Mouse (Mus musculus): Measurements from ENCODE around the gene Glis1. TPM values are rescaled to one million over a fixed set of nuclear protein-coding genes. Genes with fewer than 3 reads are reported as not detected.

Glis1 gene
- polyA plus RNA-seq, 1 experiment from 2014 or later = 0.31 TPM

- Histone ChIP-seq H3K4me1 (ENCODE audit: control insufficient read depth in 2 of 2, insufficient read depth in 2 of 2, low read length in 2 of 2) (no peaks in the 10 kb centered on the region), H3K4me3 (ENCODE audit: control insufficient read depth in 1 of 2, insufficient read depth in 1 of 2, low read depth in 1 of 2, low read length in 2 of 2) (no peak overlapping the region), H3K9ac (ENCODE audit: low read length) (no peak overlapping the region), H3K4me2 (ENCODE audit: low read length) (no peak overlapping the region), H3K27me3 (ENCODE audit: control insufficient read depth, insufficient read depth, low read length) (no peaks in the 10 kb centered on the region; the same call in 1 of the 2 replicates), H3K9me3 (ENCODE audit: control insufficient read depth, low read length) (no peaks in the 10 kb centered on the region), H3K27ac (replicated peaks in 1 of 2; ENCODE audit: control insufficient read depth in 1 of 2, insufficient read depth in 1 of 2, low read depth in 2 of 2, low read length in 2 of 2) (no peak overlapping the region), H3K36me3 (ENCODE audit: control insufficient read depth, insufficient read depth, low read length) (no peaks in the 10 kb centered on the region)
- WGBS = 80% methylated on average over 12 of the region's 12 CpGs
- no peak for ATAC-seq (ENCODE audit: insufficient number of reproducible peaks, insufficient read depth, low FRiP score, low read depth)
Observed at GRCm38 (mm10) chr4:107577146-107577839, 142.9 kb downstream of the Glis1 start.

GRCm38 (mm10) chr4:107580883-107581282 lies 146.5 kb downstream of the Glis1 start:
- no peaks in the 10 kb centered on the region for H3K36me3 ChIP-seq (ENCODE audit: control insufficient read depth, insufficient read depth, low read length)
- H3K4me2 ChIP-seq (ENCODE audit: low read length) = no peak overlapping the region
- WGBS = 64% methylated on average over 11 of the region's 11 CpGs
- H3K9me3 ChIP-seq (ENCODE audit: control insufficient read depth, low read length) = no peaks in the 10 kb centered on the region
- no peak overlapping the region for H3K27ac ChIP-seq (replicated peaks in 1 of 2; ENCODE audit: control insufficient read depth in 1 of 2, insufficient read depth in 1 of 2, low read depth in 2 of 2, low read length in 2 of 2)
- H3K27me3 ChIP-seq (ENCODE audit: control insufficient read depth, insufficient read depth, low read length) = no peaks in the 10 kb centered on the region
- H3K4me3 ChIP-seq (ENCODE audit: control insufficient read depth in 1 of 2, insufficient read depth in 1 of 2, low read depth in 1 of 2, low read length in 2 of 2) = no peak overlapping the region
- no peak overlapping the region for H3K9ac ChIP-seq (ENCODE audit: low read length)
- no peak for ATAC-seq (ENCODE audit: insufficient number of reproducible peaks, insufficient read depth, low FRiP score, low read depth)
- H3K4me1 ChIP-seq (ENCODE audit: control insufficient read depth in 2 of 2, insufficient read depth in 2 of 2, low read length in 2 of 2) = no peaks in the 10 kb centered on the region

GRCm38 (mm10) chr4:107586391-107586790 lies 152.0 kb downstream of the Glis1 start:
- no peak overlapping the region for H3K4me3 ChIP-seq (ENCODE audit: control insufficient read depth in 1 of 2, insufficient read depth in 1 of 2, low read depth in 1 of 2, low read length in 2 of 2)
- H3K4me2 ChIP-seq (ENCODE audit: low read length) = no peak overlapping the region
- ATAC-seq (ENCODE audit: insufficient number of reproducible peaks, insufficient read depth, low FRiP score, low read depth) = no peak
- no peak overlapping the region for H3K9ac ChIP-seq (ENCODE audit: low read length)
- H3K36me3 ChIP-seq (ENCODE audit: control insufficient read depth, insufficient read depth, low read length) = no peaks in the 10 kb centered on the region
- no peak overlapping the region for H3K27ac ChIP-seq (replicated peaks in 1 of 2; ENCODE audit: control insufficient read depth in 1 of 2, insufficient read depth in 1 of 2, low read depth in 2 of 2, low read length in 2 of 2)
- no peaks in the 10 kb centered on the region for H3K9me3 ChIP-seq (ENCODE audit: control insufficient read depth, low read length)
- H3K4me1 ChIP-seq (ENCODE audit: control insufficient read depth in 2 of 2, insufficient read depth in 2 of 2, low read length in 2 of 2) = no peaks in the 10 kb centered on the region; a peak in 1 of 4 replicates
- 56% methylated on average over 5 of the region's 5 CpGs for WGBS
- no peaks in the 10 kb centered on the region for H3K27me3 ChIP-seq (ENCODE audit: control insufficient read depth, insufficient read depth, low read length)

GRCm38 (mm10) chr4:107588637-107589036 lies 154.2 kb downstream of the Glis1 start:
- H3K4me1 ChIP-seq (ENCODE audit: control insufficient read depth in 2 of 2, insufficient read depth in 2 of 2, low read length in 2 of 2) = peaks cover 0 to 4% of the 10 kb centered on the region in 2 experiments; a peak in 2 of 4 replicates
- no peak overlapping the region for H3K4me2 ChIP-seq (ENCODE audit: low read length)
- no peak overlapping the region for H3K4me3 ChIP-seq (ENCODE audit: control insufficient read depth in 1 of 2, insufficient read depth in 1 of 2, low read depth in 1 of 2, low read length in 2 of 2)
- no peaks in the 10 kb centered on the region for H3K27me3 ChIP-seq (ENCODE audit: control insufficient read depth, insufficient read depth, low read length)
- H3K9me3 ChIP-seq (ENCODE audit: control insufficient read depth, low read length) = no peaks in the 10 kb centered on the region
- 83% methylated on average over 7 of the region's 7 CpGs for WGBS
- H3K27ac ChIP-seq (replicated peaks in 1 of 2; ENCODE audit: control insufficient read depth in 1 of 2, insufficient read depth in 1 of 2, low read depth in 2 of 2, low read length in 2 of 2) = no peak overlapping the region
- no peaks in the 10 kb centered on the region for H3K36me3 ChIP-seq (ENCODE audit: control insufficient read depth, insufficient read depth, low read length)
- H3K9ac ChIP-seq (ENCODE audit: low read length) = no peak overlapping the region
- ATAC-seq (ENCODE audit: insufficient number of reproducible peaks, insufficient read depth, low FRiP score, low read depth) = no peak

GRCm38 (mm10) chr4:107589046-107589445 lies 154.7 kb downstream of the Glis1 start:
- Histone ChIP-seq H3K27ac (replicated peaks in 1 of 2; ENCODE audit: control insufficient read depth in 1 of 2, insufficient read depth in 1 of 2, low read depth in 2 of 2, low read length in 2 of 2) (no peak overlapping the region), H3K9ac (ENCODE audit: low read length) (no peak overlapping the region), H3K4me3 (ENCODE audit: control insufficient read depth in 1 of 2, insufficient read depth in 1 of 2, low read depth in 1 of 2, low read length in 2 of 2) (no peak overlapping the region), H3K9me3 (ENCODE audit: control insufficient read depth, low read length) (no peaks in the 10 kb centered on the region), H3K4me2 (ENCODE audit: low read length) (no peak overlapping the region), H3K4me1 (ENCODE audit: control insufficient read depth in 2 of 2, insufficient read depth in 2 of 2, low read length in 2 of 2) (peaks cover 0 to 4% of the 10 kb centered on the region in 2 experiments; a peak in 2 of 4 replicates), H3K36me3 (ENCODE audit: control insufficient read depth, insufficient read depth, low read length) (no peaks in the 10 kb centered on the region), H3K27me3 (ENCODE audit: control insufficient read depth, insufficient read depth, low read length) (no peaks in the 10 kb centered on the region)
- WGBS = 81% methylated on average over 8 of the region's 8 CpGs
- no peak for ATAC-seq (ENCODE audit: insufficient number of reproducible peaks, insufficient read depth, low FRiP score, low read depth)

- Histone ChIP-seq H3K4me3 (ENCODE audit: control insufficient read depth in 1 of 2, insufficient read depth in 1 of 2, low read depth in 1 of 2, low read length in 2 of 2) (no peak overlapping the region), H3K36me3 (ENCODE audit: control insufficient read depth, insufficient read depth, low read length) (no peaks in the 10 kb centered on the region), H3K9me3 (ENCODE audit: control insufficient read depth, low read length) (no peaks in the 10 kb centered on the region), H3K27me3 (ENCODE audit: control insufficient read depth, insufficient read depth, low read length) (no peaks in the 10 kb centered on the region), H3K4me2 (ENCODE audit: low read length) (no peak overlapping the region), H3K9ac (ENCODE audit: low read length) (no peak overlapping the region), H3K4me1 (ENCODE audit: control insufficient read depth in 2 of 2, insufficient read depth in 2 of 2, low read length in 2 of 2) (peaks cover 0 to 4% of the 10 kb centered on the region in 2 experiments; a peak in 2 of 4 replicates), H3K27ac (replicated peaks in 1 of 2; ENCODE audit: control insufficient read depth in 1 of 2, insufficient read depth in 1 of 2, low read depth in 2 of 2, low read length in 2 of 2) (no peak overlapping the region)
- WGBS = 76% methylated on average over 14 of the region's 14 CpGs
- ATAC-seq (ENCODE audit: insufficient number of reproducible peaks, insufficient read depth, low FRiP score, low read depth) = no peak
Observed at GRCm38 (mm10) chr4:107590805-107591534, 156.6 kb downstream of the Glis1 start.

DNA sequence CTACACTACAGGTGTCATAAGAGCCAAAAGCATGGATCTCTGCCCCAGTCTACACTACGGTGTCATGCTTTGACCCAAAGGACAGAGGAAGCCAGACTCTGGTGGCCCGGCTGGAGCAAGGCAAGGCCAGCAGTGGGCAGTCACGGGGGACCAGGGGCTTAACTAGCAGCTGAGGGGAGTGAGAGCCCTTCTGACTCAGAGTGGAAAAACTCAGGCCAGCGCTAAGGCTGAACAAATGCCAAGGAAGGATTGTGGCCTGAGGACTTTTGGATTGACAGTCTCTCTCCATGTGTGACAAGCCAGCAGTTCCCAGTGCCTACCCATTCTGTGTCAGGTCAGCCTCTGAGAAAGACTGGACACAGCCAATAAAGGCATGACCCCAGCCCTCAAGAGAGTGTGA lies 159.0 kb downstream of the Glis1 start:
- Histone ChIP-seq H3K27me3 (ENCODE audit: control insufficient read depth, insufficient read depth, low read length) (no peaks in the 10 kb centered on the region), H3K9me3 (ENCODE audit: control insufficient read depth, low read length) (no peaks in the 10 kb centered on the region), H3K4me3 (ENCODE audit: control insufficient read depth in 1 of 2, insufficient read depth in 1 of 2, low read depth in 1 of 2, low read length in 2 of 2) (no peak overlapping the region), H3K4me1 (ENCODE audit: control insufficient read depth in 2 of 2, insufficient read depth in 2 of 2, low read length in 2 of 2) (peaks cover 15% of the 10 kb centered on the region in 2 experiments), H3K4me2 (ENCODE audit: low read length) (no peak overlapping the region), H3K36me3 (ENCODE audit: control insufficient read depth, insufficient read depth, low read length) (no peaks in the 10 kb centered on the region), H3K9ac (ENCODE audit: low read length) (no peak overlapping the region), H3K27ac (replicated peaks in 1 of 2; ENCODE audit: control insufficient read depth in 1 of 2, insufficient read depth in 1 of 2, low read depth in 2 of 2, low read length in 2 of 2) (no peak overlapping the region)
- no peak for ATAC-seq (ENCODE audit: insufficient number of reproducible peaks, insufficient read depth, low FRiP score, low read depth)
- WGBS = 72% methylated on average over 4 of the region's 4 CpGs

All from heart, embryonic 14.5 days (tissue).